Mouse (Mus musculus): Measurements from ENCODE around the gene Orc6. TPM values are rescaled to one million over a fixed set of nuclear protein-coding genes. Genes with fewer than 3 reads are reported as not detected.

The Orc6 gene
- total RNA-seq, 2 experiments from 2014 or later: 46.6 to 48.6 TPM

Other genes starting within 250 kb of the Orc6 start
- 10 to 100 TPM; 36.5 to 39.8 TPM for gene Fbxw9, start 239.6 kb upstream of the Orc6 start, total RNA-seq (2021)
- gene Gm5741, start 231.7 kb upstream of the Orc6 start, total RNA-seq (2021): not detected
- gene Dhps, start 227.9 kb upstream of the Orc6 start, total RNA-seq (2021): 10 to 100 TPM; 43.0 to 48.2 TPM
- gene Wdr83os, start 218.9 kb upstream of the Orc6 start, total RNA-seq (2021): 10 to 100 TPM; 77.8 to 80.6 TPM
- 10 to 100 TPM; 31.2 to 33.8 TPM for gene Wdr83, start 218.3 kb upstream of the Orc6 start, total RNA-seq (2021)
- 10 to 100 TPM; 69.1 to 69.2 TPM for gene Man2b1, start 216.4 kb upstream of the Orc6 start, total RNA-seq (2021)
- gene Zfp791, start 176.5 kb upstream of the Orc6 start, total RNA-seq (2021): 1 to 10 TPM; 3.7 to 4.3 TPM
- not detected for gene Cks1brt, start 147.7 kb upstream of the Orc6 start, total RNA-seq (2021)
- not detected for gene Olfr371, start 73.6 kb upstream of the Orc6 start, total RNA-seq (2021)
- gene Vps35, start 170 bp downstream of the Orc6 start, total RNA-seq (2021): 10 to 100 TPM; 86.3 to 94.8 TPM
- 1 to 10 TPM; 1.9 to 3.9 TPM for gene Mylk3, start 86.7 kb downstream of the Orc6 start, total RNA-seq (2021)
- gene 4921524J17Rik, start 133.2 kb downstream of the Orc6 start, total RNA-seq (2021): 10 to 100 TPM; 36.1 to 37.5 TPM
- gene Gpt2, start 192.9 kb downstream of the Orc6 start, total RNA-seq (2021): 10 to 100 TPM; 53.9 to 63.7 TPM